In genomic region chr17:25844396-25844901, GRCm38 (mm10) we compare ENCODE assay signal across 8 mouse cellular contexts. TPM values are rescaled to one million over a fixed set of nuclear protein-coding genes. Genes with fewer than 3 reads are reported as not detected.
DNase-seq lines count a peak whose midpoint lies in the region; ATAC-seq and TF ChIP-seq lines count a peak whose summit lies in the region.

Gene Rhot2 (minus strand): TSS chr17:25844851.

- peak; percentile 87 for ATAC-seq in Patski
- peak; percentile 94 for ATAC-seq in hindbrain, embryonic 14.5 days (ENCODE audit: low FRiP score)

- in situ Hi-C loops in Patski (cut with MboI; ENCODE audit: low pct_unique_long_range_greater_than_20kb): no loop called here

- H3K36me3 ChIP-seq in hindbrain, embryonic 14.5 days (replicated peaks; ENCODE audit: control insufficient read depth, insufficient read depth): peaks cover 54% of the 10 kb centered on the region

- H3K4me2 ChIP-seq in hindbrain, embryonic 14.5 days (replicated peaks): peak within 1 kb of the TSS; percentile 95

- WGBS in hindbrain, embryonic 14.5 days: under 1% methylated on average over 20 of the region's 21 CpGs

- peak within 1 kb of the TSS; percentile 86 for H3K9ac ChIP-seq in hindbrain, embryonic 14.5 days

- POLR2A ChIA-PET in Patski (lab: Charles Lee): interaction anchor here (0.6 to 0.9 kb wide), 2 partner anchors 11 to 41 kb away, joined by 3 to 7 read pairs; partner anchors contain the start of gene Stub1

- H3K9me3 ChIP-seq in hindbrain, embryonic 14.5 days (ENCODE audit: control insufficient read depth, low read length): no peaks in the 10 kb centered on the region

- CTCF ChIA-PET in Patski (lab: Charles Lee): no interaction called here

- TF ChIP-seq CTCF in Patski (IDR thresholded peaks at IDR 0.05): no peak

- no peaks in the 10 kb centered on the region for H3K27me3 ChIP-seq in Patski
- no peaks in the 10 kb centered on the region for H3K27me3 ChIP-seq in hindbrain, embryonic 14.5 days (ENCODE audit: control insufficient read depth, insufficient read depth, low read length)

- no peak for DNase-seq in Patski (ENCODE audit: low read depth, low spot score)
- DNase-seq in cerebellum, postnatal 14 days: peak; percentile 94 to 95
- DNase-seq in frontal cortex, postnatal 25 days (ENCODE audit: low spot score in 2 of 2): peak; percentile 78 to 90
- peak; percentile 89 for DNase-seq in hindbrain, embryonic 14.5 days (ENCODE audit: low spot score)
- peak; percentile 90 for DNase-seq in left cerebral cortex, adult 11 months (ENCODE audit: low spot score)
- peak; percentile 96 for DNase-seq in lung, postnatal 4 days
- peak; percentile 91 for DNase-seq in retina, postnatal 7 days (ENCODE audit: low read depth, low spot score)
- peak; percentile 82 for DNase-seq in urinary bladder, adult 2 months (ENCODE audit: low spot score)

- H3K4me1 ChIP-seq in hindbrain, embryonic 14.5 days (replicated peaks; ENCODE audit: control insufficient read depth, insufficient read depth, low read length): peaks cover 9% of the 10 kb centered on the region; the same call in 1 of the 2 replicates

- peak within 1 kb of the TSS; percentile 82 for H3K4me3 ChIP-seq in hindbrain, embryonic 14.5 days (replicated peaks; ENCODE audit: low read length)

- H3K27ac ChIP-seq in hindbrain, embryonic 14.5 days: peak within 1 kb of the TSS; percentile 66

RNA-seq across cellular contexts. Expression of gene Rhot2, which starts in this region (rescaled TPM):
- 96.4 TPM for polyA plus RNA-seq in Patski (2021)
- 6.5 and 9.9 TPM in 2 replicates for polyA plus RNA-seq in hindbrain, embryonic 14.5 days (2014; fragmentation: Nextera tagmentation; extraction: Ambion mirVana)
- polyA plus RNA-seq in urinary bladder, adult 2 months (2012; rRNA removed): 52.4 and 62.0 TPM in 2 replicates
